Mouse (Mus musculus) CH12.LX (cell line): ENCODE measurements around the gene Dlg2. TPM values are rescaled to one million over a fixed set of nuclear protein-coding genes. Genes with fewer than 3 reads are reported as not detected.

ENCODE experiments used
- DNase-seq: peaks from one replicate; pipeline ENCODE4 v3.0.0-alpha.2; 2013; ENCODE audit errors: extremely low read depth
- H3K27ac ChIP-seq: 2 replicates; pipeline ENCODE4 v1.5.1; 2012; ENCODE audit warnings: low read depth, mild to moderate bottlenecking, control low read depth, moderate library complexity; ENCODE audit not compliant: insufficient read depth
- H3K27me3 ChIP-seq: replicated peaks from 2 replicates; pipeline ENCODE3; 2012; ENCODE audit warnings: inconsistent platforms
- H3K36me3 ChIP-seq, 2 experiments: replicated peaks in 1 of 2; 2 replicates each; pipeline versions ENCODE3 to v1.6.1; 2012; ENCODE audit warnings: inconsistent platforms in 1 of 2, low read length in 1 of 2, mild to moderate bottlenecking in 1 of 2, mixed read lengths in 1 of 2, moderate library complexity in 1 of 2; ENCODE audit not compliant: control insufficient read depth in 1 of 2, insufficient read depth in 1 of 2
- H3K4me1 ChIP-seq, 2 experiments: 2 replicates each; pipeline ENCODE4 v1.6.1; 2012; ENCODE audit warnings: inconsistent platforms in 1 of 2, moderate library complexity in 1 of 2; ENCODE audit not compliant: insufficient read depth in 2 of 2, control insufficient read depth in 1 of 2
- H3K4me2 ChIP-seq: 2 replicates; pipeline ENCODE4 v1.6.1; 2012; ENCODE audit warnings: low read depth, mild to moderate bottlenecking, control low read depth; ENCODE audit not compliant: poor library complexity, insufficient read depth, severe bottlenecking
- H3K4me3 ChIP-seq, 3 experiments: fragments of 150-350 bp in 1 of 3; sonication (generic) in 1 of 3; replicated peaks in 1 of 3; 2 replicates each; pipeline versions ENCODE3 to v1.5.1; 2011 to 2012; ENCODE audit warnings: low read depth in 2 of 3, low read length in 2 of 3, mild to moderate bottlenecking in 2 of 3, moderate library complexity in 2 of 3, control low read depth in 1 of 3, improper control_type of control experiment in 1 of 3, inconsistent platforms in 1 of 3, mixed read lengths in 1 of 3; ENCODE audit not compliant: poor library complexity in 1 of 3
- H3K79me2 ChIP-seq: replicated peaks from 2 replicates; pipeline ENCODE4 v1.6.1; 2012; ENCODE audit warnings: mild to moderate bottlenecking, moderate library complexity; ENCODE audit not compliant: control insufficient read depth, poor library complexity, insufficient read depth, severe bottlenecking; ENCODE audit errors: extremely low read depth
- H3K9ac ChIP-seq: 2 replicates; pipeline ENCODE4 v1.6.1; 2012; ENCODE audit warnings: low read depth, mild to moderate bottlenecking, control low read depth, moderate library complexity; ENCODE audit not compliant: insufficient read depth
- H3K9me3 ChIP-seq: replicated peaks from 2 replicates; pipeline ENCODE3; 2012; ENCODE audit warnings: low read length, inconsistent platforms, mixed read lengths
- BHLHE40 ChIP-seq: IDR thresholded peaks from 2 replicates; pipeline ENCODE4 v1.6.1; 2011; ENCODE audit warnings: mild to moderate bottlenecking, low read depth, low read length, improper control_type of control experiment
- CHD1 ChIP-seq: IDR thresholded peaks from 2 replicates; pipeline ENCODE4 v1.6.1; 2012; ENCODE audit warnings: low read depth, low read length, improper control_type of control experiment, inconsistent platforms
- CHD2 ChIP-seq: IDR thresholded peaks from 2 replicates; pipeline ENCODE4 v1.6.1; 2011; ENCODE audit warnings: low read length, improper control_type of control experiment
- CTCF ChIP-seq, 2 experiments: IDR thresholded peaks in 1 of 2; conservative IDR thresholded peaks in 1 of 2; 2 replicates each; pipeline ENCODE4 v1.5.1; 2011 to 2012; ENCODE audit warnings: low read depth in 2 of 2, low read length in 2 of 2, improper control_type of control experiment in 1 of 2, inconsistent platforms in 1 of 2, mild to moderate bottlenecking in 1 of 2, moderate library complexity in 1 of 2
- ELF1 ChIP-seq: IDR thresholded peaks from 2 replicates; pipeline ENCODE4 v1.6.1; 2014; ENCODE audit warnings: low read depth, mild to moderate bottlenecking, inconsistent platforms, low read length, improper control_type of control experiment
- EP300 ChIP-seq: IDR thresholded peaks from 2 replicates; pipeline ENCODE4 v1.6.1; 2011; ENCODE audit warnings: low read length, improper control_type of control experiment
- IRF4 ChIP-seq: IDR thresholded peaks from 2 replicates; pipeline ENCODE4 v1.6.1; 2014; ENCODE audit warnings: low read depth, mild to moderate bottlenecking, inconsistent platforms, low read length, improper control_type of control experiment
- JUN ChIP-seq: IDR thresholded peaks from 2 replicates; pipeline ENCODE4 v1.6.1; 2011; ENCODE audit warnings: low read depth, mild to moderate bottlenecking, low read length, improper control_type of control experiment, moderate library complexity; ENCODE audit not compliant: insufficient read depth
- MAFK ChIP-seq: IDR thresholded peaks from 2 replicates; pipeline ENCODE4 v1.6.1; 2011; ENCODE audit warnings: low read length, improper control_type of control experiment; ENCODE audit not compliant: insufficient replicate concordance
- MAZ ChIP-seq: IDR thresholded peaks from 2 replicates; pipeline ENCODE4 v1.6.1; 2012; ENCODE audit warnings: low read depth, mild to moderate bottlenecking, inconsistent platforms, low read length, improper control_type of control experiment, moderate library complexity
- MEF2A ChIP-seq: IDR thresholded peaks from 2 replicates; pipeline ENCODE4 v1.6.1; 2014; ENCODE audit warnings: low read depth, mild to moderate bottlenecking, inconsistent platforms, low read length, improper control_type of control experiment, borderline replicate concordance
- POLR2A ChIP-seq: IDR thresholded peaks from 2 replicates; pipeline ENCODE4 v1.6.1; 2011; ENCODE audit warnings: low read depth, mild to moderate bottlenecking, improper control_type of control experiment, low read length
- POLR2AphosphoS2 ChIP-seq: IDR thresholded peaks from 2 replicates; pipeline ENCODE4 v1.6.1; 2011; ENCODE audit warnings: low read depth, low read length, improper control_type of control experiment
- RAD21 ChIP-seq: IDR thresholded peaks from 2 replicates; pipeline ENCODE4 v1.6.1; 2011; ENCODE audit warnings: low read depth, mild to moderate bottlenecking, low read length, improper control_type of control experiment, moderate library complexity
- SIN3A ChIP-seq: IDR thresholded peaks from 2 replicates; pipeline ENCODE4 v1.6.1; 2012; ENCODE audit warnings: low read length, improper control_type of control experiment, inconsistent platforms
- SMC3 ChIP-seq: IDR thresholded peaks from 2 replicates; pipeline ENCODE4 v1.6.1; 2011; ENCODE audit warnings: low read depth, low read length, improper control_type of control experiment
- TBP ChIP-seq: conservative IDR thresholded peaks from 2 replicates; pipeline ENCODE4 v1.6.1; 2011; ENCODE audit warnings: low read depth, low read length, improper control_type of control experiment
- USF2 ChIP-seq: conservative IDR thresholded peaks from 2 replicates; pipeline ENCODE4 v1.6.1; 2011; ENCODE audit warnings: low read depth, low read length, improper control_type of control experiment
- ZC3H11A ChIP-seq: IDR thresholded peaks from 2 replicates; pipeline ENCODE4 v1.6.1; 2012; ENCODE audit warnings: low read depth, mild to moderate bottlenecking, inconsistent platforms, low read length, improper control_type of control experiment
- ZMIZ1 ChIP-seq: IDR thresholded peaks from 2 replicates; pipeline ENCODE4 v1.6.1; 2012; ENCODE audit warnings: low read depth, mild to moderate bottlenecking, inconsistent platforms, low read length, improper control_type of control experiment
- dilution Hi-C: fragments of 300-500 bp; cut with MboI; formaldehyde crosslinking; loops from 2 replicates; pipeline ENCODE4 v1.14.3; 2020; ENCODE audit warnings: low sequenced_read_pairs; ENCODE audit not compliant: extremely low pct_unique_long_range_greater_than_20kb, extremely low pct_ligation_motif_present
- in situ Hi-C: fragments of 300-500 bp; cut with MboI; formaldehyde crosslinking; loops from 3 replicates; pipeline ENCODE4 v1.14.3; 2019; ENCODE audit warnings: low sequenced_read_pairs, low pct_ligation_motif_present, low pct_unique_long_range_greater_than_20kb, mixed read lengths
- polyA plus RNA-seq: library from polyadenylated mRNA; unstranded; fragments of >175 nt; gene quantifications from 2 replicates; pipeline ENCODE4 v1.2.1, GENCODE M21; 2012; ENCODE audit warnings: low read depth; ENCODE audit not compliant: insufficient read length
- total RNA-seq, 2 experiments: library from RNA; depleted of rRNA; stranded (reverse); fragments of 300-350 nt in 1 of 2; fragments of >200 nt in 1 of 2; gene quantifications; 2 replicates each; pipeline ENCODE4 v1.2.3; 2012 to 2014

Dlg2 gene
- total and polyA plus RNA-seq, 3 experiments: 0.36 TPM; not detected in 2

- no peak overlapping the region for H3K9ac ChIP-seq
- no peak overlapping the region for H3K4me3 ChIP-seq
- dilution Hi-C loops (no loop called here), in situ Hi-C loops (no loop called here)
- H3K4me1 ChIP-seq: no peaks in the 10 kb centered on the region
- no peaks in the 10 kb centered on the region for H3K9me3 ChIP-seq
- no peak overlapping the region for H3K4me2 ChIP-seq
- no peaks in the 10 kb centered on the region for H3K36me3 ChIP-seq
- DNase-seq: no peak
- H3K27me3 ChIP-seq: no peaks in the 10 kb centered on the region
- TF ChIP-seq SIN3A (no peak), USF2 (no peak), BHLHE40 (no peak), MAZ (no peak), CHD1 (no peak), ZC3H11A (no peak), CHD2 (no peak), IRF4 (no peak), POLR2AphosphoS2 (no peak), ELF1 (no peak), ZMIZ1 (no peak), EP300 (no peak), MAFK (no peak), JUN (no peak), SMC3 (no peak), TBP (no peak), MEF2A (no peak), CTCF (conservative IDR thresholded peaks at IDR 0.05 in 1 of 2, IDR thresholded peaks at IDR 0.05 in 1 of 2; ENCODE audit: low read depth in 2 of 2, low read length in 2 of 2) (no peak), RAD21 (no peak)
- no peaks in the 10 kb centered on the region for H3K79me2 ChIP-seq
- no peak overlapping the region for H3K27ac ChIP-seq
Measured at GRCm38 (mm10) chr7:90886396-90887006, 410.0 kb downstream of the Dlg2 start.

GRCm38 (mm10) chr7:90887007-90887720 is 410.7 kb downstream of the Dlg2 start:
- dilution Hi-C loops: no loop called here

More at GRCm38 (mm10) chr7:90887007-90887720, 410.7 kb downstream of the Dlg2 start:
- no peak overlapping the region for H3K27ac ChIP-seq
- no peak for TF ChIP-seq SIN3A
- TF ChIP-seq POLR2A: no peak
- TF ChIP-seq TBP: no peak
- no peaks in the 10 kb centered on the region for H3K36me3 ChIP-seq
- H3K4me1 ChIP-seq: no peaks in the 10 kb centered on the region
- no peak overlapping the region for H3K4me3 ChIP-seq
- H3K79me2 ChIP-seq: no peaks in the 10 kb centered on the region
- no peak for DNase-seq
- H3K9ac ChIP-seq: no peak overlapping the region
- no peaks in the 10 kb centered on the region for H3K27me3 ChIP-seq
- in situ Hi-C loops: no loop called here
- no peaks in the 10 kb centered on the region for H3K9me3 ChIP-seq
- H3K4me2 ChIP-seq: no peak overlapping the region
